Comparison of ENCODE assay signal across 9 mouse cellular contexts in genomic region chr2:83742210-83742609, GRCm38 (mm10). TPM values are rescaled to one million over a fixed set of nuclear protein-coding genes. Genes with fewer than 3 reads are reported as not detected.
DNase-seq lines count a peak whose midpoint lies in the region; ATAC-seq and TF ChIP-seq lines count a peak whose summit lies in the region.
"Had no signal": no experiment of that assay in that cellular context is flagged by ENCODE, and none has a peak within 500 bp of the region (broad histone marks: within the 10 kb centered on the region; RNA-seq: fewer than 3 reads in every experiment).

No protein-coding gene starts in this region.

- peaks cover 11% of the 10 kb centered on the region for H3K36me3 ChIP-seq in kidney, embryonic 16.5 days (ENCODE audit: insufficient read depth, low read length)

- 34% methylated on average over 9 of the region's 9 CpGs for WGBS in kidney, embryonic 16.5 days

- DNase-seq in kidney, adult 8-10 months: no peak
- DNase-seq in heart, postnatal 4 days: peak; percentile 44
- peak; percentile 70 to 84 for DNase-seq in lung, postnatal 4 days
- no peak for DNase-seq in gastrocnemius, adult 8-10 months (ENCODE audit: low spot score in 2 of 2)

- no peak overlapping the region for H3K4me2 ChIP-seq in kidney, embryonic 16.5 days (replicated peaks; ENCODE audit: low read depth, low read length)
- H3K4me2 ChIP-seq: limb, embryonic 15.5 days had no signal

- no peak for TF ChIP-seq CTCF in bone marrow macrophage, adult 2 months (IDR thresholded peaks at IDR 0.05; ENCODE audit: low read depth, low read length)

- no peak overlapping the region for H3K9ac ChIP-seq in kidney, embryonic 16.5 days (replicated peaks; ENCODE audit: low read length)
- H3K9ac ChIP-seq: limb, embryonic 15.5 days had no signal

- H3K27me3 ChIP-seq in kidney, embryonic 16.5 days (ENCODE audit: insufficient read depth, low read length): no peaks in the 10 kb centered on the region
- H3K27me3 ChIP-seq: limb, embryonic 15.5 days had no signal

- H3K4me3 ChIP-seq in kidney, embryonic 16.5 days (ENCODE audit: low read length): no peak overlapping the region
- no peak overlapping the region for H3K4me3 ChIP-seq in bone marrow macrophage, adult 2 months (ENCODE audit: insufficient read depth, low read length)
- H3K4me3 ChIP-seq: limb, embryonic 15.5 days had no signal

- peak overlapping the region; percentile 61; the same call in 1 of the 2 replicates for H3K27ac ChIP-seq in kidney, embryonic 16.5 days (ENCODE audit: low read length)
- peak overlapping the region; percentile 54 for H3K27ac ChIP-seq in bone marrow macrophage, adult 2 months (ENCODE audit: insufficient read depth, low read depth, low read length)
- H3K27ac ChIP-seq: limb, embryonic 15.5 days had no signal

- H3K9me3 ChIP-seq in kidney, embryonic 16.5 days (ENCODE audit: low read length): no peaks in the 10 kb centered on the region
- H3K9me3 ChIP-seq: limb, embryonic 15.5 days had no signal

- peaks cover 46% of the 10 kb centered on the region for H3K4me1 ChIP-seq in kidney, embryonic 16.5 days (ENCODE audit: insufficient read depth, low read length)
- H3K4me1 ChIP-seq in bone marrow macrophage, adult 2 months (ENCODE audit: control insufficient read depth, insufficient read depth, low read length): peaks cover 36% of the 10 kb centered on the region

- TF ChIP-seq POLR2A in bone marrow macrophage, adult 2 months (IDR thresholded peaks at IDR 0.05; ENCODE audit: borderline replicate concordance, low read depth, low read length): no peak

- no peak; the same call in 1 of the 2 replicates for ATAC-seq in kidney, embryonic 16.5 days (ENCODE audit: low FRiP score, low TSS enrichment)
- no peak for ATAC-seq in CD4-positive, CD25-positive, alpha-beta regulatory T cell, adult 4 months
- ATAC-seq in erythroblast, adult 5-6 weeks (replicated peaks; ENCODE audit: low FRiP score, poor library complexity, severe bottlenecking): no peak

RNA-seq across cellular contexts. Expression of gene Itgav, which starts 18.0 kb away (rescaled TPM):
- 77.1 and 88.9 TPM in 2 replicates for polyA plus RNA-seq in kidney, embryonic 16.5 days (2015; fragmentation: Nextera tagmentation; extraction: Ambion mirVana)
- 93.4 and 93.5 TPM in 2 replicates for polyA plus RNA-seq in bone marrow macrophage, adult 2 months (2012; ENCODE audit: insufficient read depth, insufficient read length, missing spikeins)
- 10 to 100 TPM; 57.2 to 64.7 TPM for total RNA-seq in heart, postnatal 4 days (2021)
- total RNA-seq in gastrocnemius, adult 8-10 months (2022): 10 to 100 TPM; 39.5 to 53.4 (median 47.1) TPM
- 10 to 100 TPM; 46.8 to 71.6 TPM for polyA plus RNA-seq in CD4-positive, CD25-positive, alpha-beta regulatory T cell, adult 4 months (2017; shearing (Covaris generic))
- 5.6 and 14.0 TPM in 2 replicates for total RNA-seq in erythroblast, adult 5-6 weeks (2015; ENCODE audit: low replicate concordance)
- total RNA-seq in erythroblast, adult 5-6 weeks (2017; ENCODE audit: low replicate concordance): 3.5 and 5.3 TPM in 2 replicates

Comparison
In these comparisons a context has a peak if more than half of its experiments do, and no peak if none do; other contexts are left out.
1. DNase-seq: peak in heart, postnatal 4 days (single experiment) and lung, postnatal 4 days (2 of 2); none in kidney, adult 8-10 months (0 of 2) and gastrocnemius, adult 8-10 months (0 of 2).